Comparison of ENCODE assay signal across 8 mouse cellular contexts in the genomic region with DNA sequence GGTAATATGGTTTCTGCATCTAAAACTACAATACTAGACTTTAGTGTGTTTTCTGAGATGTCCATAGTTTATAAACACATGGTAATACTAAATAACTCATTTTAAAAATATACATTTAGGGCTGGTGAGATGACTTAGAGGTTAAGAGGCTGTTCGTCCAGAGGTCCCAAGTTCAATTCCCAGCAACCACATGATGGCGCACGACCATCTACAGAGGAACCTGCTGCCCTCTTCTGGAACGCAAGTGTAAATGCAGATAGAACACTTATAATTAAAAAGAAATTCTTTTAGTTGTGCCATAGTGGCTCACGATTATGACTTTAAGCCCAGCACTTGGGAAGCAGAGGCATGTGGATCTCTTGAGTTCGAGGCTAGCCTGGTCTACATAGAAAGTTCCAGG. TPM values are rescaled to one million over a fixed set of nuclear protein-coding genes. Genes with fewer than 3 reads are reported as not detected.
DNase-seq lines count a peak whose midpoint lies in the region; ATAC-seq and TF ChIP-seq lines count a peak whose summit lies in the region.

No protein-coding gene starts in this region.

- peaks cover 54% of the 10 kb centered on the region for H3K36me3 ChIP-seq in neural tube, embryonic 15.5 days

- no peaks in the 10 kb centered on the region for H3K9me3 ChIP-seq in neural tube, embryonic 15.5 days (replicated peaks)

- no peaks in the 10 kb centered on the region; the same call in 1 of the 2 replicates for H3K4me1 ChIP-seq in cerebellum, adult 2 months (ENCODE audit: control insufficient read depth, insufficient read depth, low read length)
- H3K4me1 ChIP-seq in neural tube, embryonic 15.5 days = peaks cover 17% of the 10 kb centered on the region
- 0 out of 2 replicates have a peak, but pooled peaks cover 2% of the 10 kb centered on the region for H3K4me1 ChIP-seq in embryonic fibroblast, embryonic 13.5 days (ENCODE audit: control insufficient read depth, insufficient read depth, low read length)

- DNase-seq in cerebellum, adult 2 months = no peak
- no peak for DNase-seq in cerebellum, adult 18-20 months
- peak; percentile 22 for DNase-seq in neural tube, embryonic 10.5 days (ENCODE audit: extremely low spot score, low spot score)
- peak; percentile 37 for DNase-seq in retina, embryonic 14.5 days (ENCODE audit: low spot score)
- DNase-seq in left cerebral cortex, postnatal 14 days (ENCODE audit: low spot score in 2 of 2) = no peak
- DNase-seq in layer of hippocampus, adult 8-10 months (ENCODE audit: low spot score in 2 of 2) = no peak

- no peak for ATAC-seq in neural tube, embryonic 15.5 days (ENCODE audit: low FRiP score)

- 42% methylated on average over 6 of the region's 6 CpGs for WGBS in cerebellum, adult 2 months
- 56% methylated on average over 6 of the region's 6 CpGs for WGBS in neural tube, embryonic 15.5 days

- H3K4me2 ChIP-seq in neural tube, embryonic 15.5 days = no peak overlapping the region

- TF ChIP-seq CTCF in cerebellum, adult 2 months (IDR thresholded peaks at IDR 0.05; ENCODE audit: borderline replicate concordance, insufficient read depth, low read depth, low read length) = peak; percentile 55; the same call in 1 of the 2 replicates
- TF ChIP-seq CTCF in embryonic fibroblast, embryonic 13.5 days (IDR thresholded peaks at IDR 0.05; ENCODE audit: borderline replicate concordance, insufficient read depth, low read length) = peak; percentile 83; the same call in 1 of the 2 replicates

- no peak for TF ChIP-seq POLR2A in cerebellum, adult 2 months (IDR thresholded peaks at IDR 0.05; ENCODE audit: borderline replicate concordance, insufficient read depth, low read length)
- no peak for TF ChIP-seq POLR2A in embryonic fibroblast, embryonic 13.5 days (IDR thresholded peaks at IDR 0.05; ENCODE audit: low read depth, low read length)

- H3K9ac ChIP-seq in neural tube, embryonic 15.5 days (replicated peaks) = no peak overlapping the region

- H3K27ac ChIP-seq in cerebellum, adult 2 months (ENCODE audit: insufficient read depth, low read length) = no peak overlapping the region
- no peak overlapping the region for H3K27ac ChIP-seq in neural tube, embryonic 15.5 days (replicated peaks)
- H3K27ac ChIP-seq in embryonic fibroblast, embryonic 13.5 days (ENCODE audit: insufficient read depth, low read length) = no peak overlapping the region

- H3K4me3 ChIP-seq in cerebellum, adult 2 months (replicated peaks; ENCODE audit: insufficient read depth, low read depth, low read length) = no peak overlapping the region
- no peak overlapping the region for H3K4me3 ChIP-seq in neural tube, embryonic 15.5 days (replicated peaks)
- H3K4me3 ChIP-seq in embryonic fibroblast, embryonic 13.5 days (ENCODE audit: insufficient read depth, low read length) = no peak overlapping the region

- H3K27me3 ChIP-seq in cerebellum, adult 2 months (ENCODE audit: control insufficient read depth, insufficient read depth, low read length) = no peaks in the 10 kb centered on the region
- H3K27me3 ChIP-seq in neural tube, embryonic 15.5 days (replicated peaks) = no peaks in the 10 kb centered on the region

- intact Hi-C loops in left cerebral cortex, postnatal 14 days (cut with DNase I) = no loop called here

RNA-seq across cellular contexts. Expression of a gene that starts 5.8 kb away (rescaled TPM):
- 66.7 and 69.5 TPM in 2 replicates for polyA plus RNA-seq in cerebellum, adult 2 months (2012; rRNA removed)
- 186 and 202 TPM in 2 replicates for polyA plus RNA-seq in neural tube, embryonic 15.5 days (2015; fragmentation: Nextera tagmentation; extraction: Ambion mirVana)
- 72.4 and 75.4 TPM in 2 replicates for polyA plus RNA-seq in embryonic fibroblast, embryonic 13.5 days (2011; ENCODE audit: insufficient read length, low read depth, missing spikeins)
- total RNA-seq in left cerebral cortex, postnatal 14 days (2021) = 10 to 100 TPM; 55.6 to 59.3 TPM
- total RNA-seq in layer of hippocampus, adult 8-10 months (2022) = 10 to 100 TPM; 46.0 to 50.2 (median 48.7) TPM

RNA-seq across cellular contexts. Expression of a gene that starts 20.2 kb away (rescaled TPM):
- 4.3 and 5.3 TPM in 2 replicates for polyA plus RNA-seq in cerebellum, adult 2 months (2012; rRNA removed)
- 0.38 and 19.1 TPM in 2 replicates for polyA plus RNA-seq in neural tube, embryonic 15.5 days (2015; fragmentation: Nextera tagmentation; extraction: Ambion mirVana)
- polyA plus RNA-seq in embryonic fibroblast, embryonic 13.5 days (2011; ENCODE audit: insufficient read length, low read depth, missing spikeins) = 19.8 and 33.2 TPM in 2 replicates
- total RNA-seq in left cerebral cortex, postnatal 14 days (2021) = 1 to 10 TPM; 4.0 to 5.3 TPM
- total RNA-seq in layer of hippocampus, adult 8-10 months (2022) = 1 to 10 TPM; 3.1 to 7.2 (median 5.2) TPM

RNA-seq across cellular contexts. Expression of a gene that starts 50.0 kb away (rescaled TPM):
- 16.3 and 17.1 TPM in 2 replicates for polyA plus RNA-seq in cerebellum, adult 2 months (2012; rRNA removed)
- polyA plus RNA-seq in neural tube, embryonic 15.5 days (2015; fragmentation: Nextera tagmentation; extraction: Ambion mirVana) = 8.8 and 10.1 TPM in 2 replicates
- polyA plus RNA-seq in embryonic fibroblast, embryonic 13.5 days (2011; ENCODE audit: insufficient read length, low read depth, missing spikeins) = 78.6 and 141 TPM in 2 replicates
- 10 to 100 TPM; 18.5 to 19.4 TPM for total RNA-seq in left cerebral cortex, postnatal 14 days (2021)
- 10 to 100 TPM; 16.3 to 20.3 (median 19.2) TPM for total RNA-seq in layer of hippocampus, adult 8-10 months (2022)

Comparison
In these comparisons a context has a peak if more than half of its experiments do, and no peak if none do; other contexts are left out.
1. DNase-seq: peak in neural tube, embryonic 10.5 days (single experiment) and retina, embryonic 14.5 days (single experiment); none in cerebellum, adult 2 months (0 of 2), cerebellum, adult 18-20 months (0 of 2), left cerebral cortex, postnatal 14 days (0 of 2) and layer of hippocampus, adult 8-10 months (0 of 2).